Mouse (Mus musculus): ENCODE measurements around the gene Ctbp2. TPM values are rescaled to one million over a fixed set of nuclear protein-coding genes. Genes with fewer than 3 reads are reported as not detected.

Ctbp2 gene
- polyA plus RNA-seq, 1 experiment: not detected

DNA sequence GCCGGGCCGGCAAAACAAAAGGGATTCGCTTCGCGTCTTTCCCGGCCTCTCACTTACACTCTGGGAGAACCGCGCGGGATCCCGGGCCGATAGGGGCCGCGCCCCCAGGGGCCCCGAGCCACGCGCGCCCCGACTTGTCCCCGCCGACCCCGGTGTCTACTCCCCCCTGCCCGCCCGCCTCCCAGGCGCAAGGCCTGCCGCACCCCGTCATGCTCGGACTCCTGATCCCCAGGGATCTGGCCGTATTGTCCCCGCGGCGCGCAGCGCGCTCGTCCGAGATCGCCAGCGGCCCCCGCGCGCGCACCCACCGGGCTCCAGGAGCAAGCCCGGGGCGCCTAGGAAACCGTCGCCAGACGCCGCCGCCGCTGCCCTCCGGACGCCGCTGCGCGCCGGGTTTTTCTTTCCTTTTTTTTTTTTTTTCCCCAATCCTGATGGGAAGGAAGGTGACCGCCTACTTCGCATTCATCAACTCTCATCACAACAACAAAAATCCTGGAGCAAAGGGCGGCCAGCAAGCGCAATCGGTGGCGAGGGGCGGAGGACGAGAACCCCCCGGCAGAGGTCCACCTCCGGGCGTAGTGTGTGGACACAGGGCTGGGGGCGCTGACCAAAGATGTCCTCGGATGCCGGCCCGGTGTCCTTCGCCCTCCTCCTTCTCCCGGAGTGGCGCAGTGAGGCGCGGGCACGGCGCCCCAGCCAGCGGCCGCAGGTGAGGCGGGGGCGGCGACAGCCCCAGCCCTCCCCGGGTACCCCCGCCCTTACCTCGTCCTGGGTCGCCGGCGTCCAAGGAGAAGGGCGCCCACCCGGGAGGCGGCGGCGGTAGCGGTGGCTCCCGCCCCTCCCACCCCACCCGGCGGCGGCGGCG, 1.5 kb downstream of the Ctbp2 start:
- WGBS: under 1% methylated on average over 73 of the region's 102 CpGs
- H3K4me3 ChIP-seq (ENCODE audit: insufficient read depth, low read depth, low read length): peak overlapping the region; percentile 87
- H3K27ac ChIP-seq (ENCODE audit: insufficient read depth, low read depth, low read length): peak overlapping the region; percentile 79
- H3K4me1 ChIP-seq (ENCODE audit: control insufficient read depth, insufficient read depth, low read length): peaks cover 14% of the 10 kb centered on the region
- TF ChIP-seq POLR2A (IDR thresholded peaks at IDR 0.05; ENCODE audit: insufficient read depth, low read depth, low read length) (0 out of 2 replicates have a peak, but pooled peaks have one; percentile 22), CTCF (IDR thresholded peaks at IDR 0.05; ENCODE audit: insufficient read depth, low read depth, low read length) (no peak)

DNA sequence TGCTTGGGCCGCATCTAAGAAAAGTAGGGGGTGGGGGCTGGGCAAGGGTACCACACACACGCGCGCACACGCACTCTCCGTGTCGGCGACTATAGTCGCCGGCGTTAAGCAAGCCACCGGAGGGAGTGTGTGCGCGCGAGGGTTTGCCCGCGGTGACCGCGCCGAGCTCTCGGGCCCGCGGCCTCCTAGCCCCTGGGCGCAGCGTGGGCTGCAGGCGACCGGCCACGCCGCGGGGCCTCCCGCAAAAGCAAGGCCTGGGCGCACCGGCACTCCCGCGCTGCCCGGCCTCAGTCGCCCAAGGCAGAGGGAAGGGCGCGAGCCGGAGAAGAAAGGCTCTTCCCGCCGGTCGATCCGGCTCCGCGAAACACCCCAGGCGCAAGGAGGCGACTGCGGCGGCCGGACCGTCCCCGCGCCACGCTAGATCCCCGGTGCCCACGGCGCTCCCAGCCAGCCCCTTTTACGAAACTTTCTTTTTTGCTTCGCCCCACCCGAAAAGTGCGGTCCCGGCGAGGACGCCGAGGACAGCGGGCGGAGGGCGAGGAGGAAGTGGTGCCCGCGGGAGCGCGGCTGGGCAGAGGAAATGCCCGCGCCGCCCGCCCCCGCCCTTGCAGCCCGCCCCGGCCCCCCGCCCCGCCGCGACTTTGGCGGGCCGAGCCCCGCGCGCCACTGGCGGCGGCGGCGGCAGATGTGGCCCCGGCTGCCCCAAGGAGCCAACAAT, 2.3 kb downstream of the Ctbp2 start:
- H3K27ac ChIP-seq (ENCODE audit: insufficient read depth, low read depth, low read length): peak overlapping the region; percentile 64
- TF ChIP-seq POLR2A (IDR thresholded peaks at IDR 0.05; ENCODE audit: insufficient read depth, low read depth, low read length): no peak
- no peak for TF ChIP-seq CTCF (IDR thresholded peaks at IDR 0.05; ENCODE audit: insufficient read depth, low read depth, low read length)
- H3K4me3 ChIP-seq (ENCODE audit: insufficient read depth, low read depth, low read length): peak overlapping the region; percentile 87
- WGBS: under 1% methylated on average over 94 of the region's 94 CpGs
- peaks cover 14% of the 10 kb centered on the region for H3K4me1 ChIP-seq (ENCODE audit: control insufficient read depth, insufficient read depth, low read length)

DNA sequence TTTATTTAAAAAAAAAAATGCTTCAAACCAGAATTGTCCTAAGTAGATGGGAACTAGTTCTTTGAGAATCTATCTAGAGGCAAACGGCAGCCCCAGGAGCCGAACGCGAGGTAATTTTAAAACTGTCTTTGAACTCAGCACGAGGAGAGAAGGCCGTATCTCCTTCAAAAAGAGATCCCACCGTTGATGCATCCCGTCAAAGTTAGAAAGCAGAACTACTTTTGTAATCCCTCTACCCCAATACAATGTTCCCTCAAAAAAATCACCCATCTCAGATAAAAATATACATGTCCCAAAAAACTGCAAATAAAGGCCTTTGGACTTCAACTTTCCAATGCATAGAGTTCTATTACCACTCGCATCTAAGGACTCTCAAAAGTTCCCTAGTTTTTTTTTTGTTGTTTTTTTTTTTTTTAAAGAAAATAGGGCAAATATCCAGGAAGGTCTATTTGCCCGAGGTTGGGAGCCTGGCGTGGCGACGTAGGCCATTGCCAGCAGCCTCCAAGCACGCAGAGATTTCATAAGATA, 3.0 kb downstream of the Ctbp2 start:
- H3K4me3 ChIP-seq (ENCODE audit: insufficient read depth, low read depth, low read length): peak overlapping the region; percentile 87
- peaks cover 14% of the 10 kb centered on the region for H3K4me1 ChIP-seq (ENCODE audit: control insufficient read depth, insufficient read depth, low read length)
- TF ChIP-seq POLR2A (IDR thresholded peaks at IDR 0.05; ENCODE audit: insufficient read depth, low read depth, low read length) (no peak), CTCF (IDR thresholded peaks at IDR 0.05; ENCODE audit: insufficient read depth, low read depth, low read length) (no peak)
- 23% methylated on average over 14 of the region's 14 CpGs for WGBS
- H3K27ac ChIP-seq (ENCODE audit: insufficient read depth, low read depth, low read length): 0 out of 2 replicates have a peak overlapping the region, but pooled peaks have one; percentile 64

DNA sequence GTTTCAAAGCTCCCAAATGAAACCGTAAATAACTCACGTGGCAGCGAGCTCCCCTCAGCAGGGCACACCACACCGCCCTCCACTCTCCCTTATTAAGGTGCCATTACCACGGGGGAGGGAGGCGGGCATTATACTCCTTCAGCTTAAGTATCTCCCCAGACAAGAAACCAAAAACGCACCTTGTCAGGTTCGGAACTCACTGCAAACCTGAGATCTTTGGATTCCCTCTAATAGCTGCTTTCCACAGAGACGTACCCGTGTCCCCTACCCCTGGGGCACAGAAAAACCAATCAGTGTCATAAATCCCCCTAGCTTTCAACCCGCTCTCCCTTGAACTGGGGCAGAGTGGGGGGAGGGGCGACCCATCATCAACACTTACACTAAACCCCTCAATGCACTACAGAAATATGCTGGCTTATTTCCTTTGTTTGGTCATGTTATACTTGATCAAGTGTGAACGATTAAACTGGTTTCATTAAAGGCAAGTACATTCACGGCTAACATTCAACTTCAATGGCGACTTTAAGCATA, 3.9 kb downstream of the Ctbp2 start:
- H3K4me3 ChIP-seq (ENCODE audit: insufficient read depth, low read depth, low read length): no peak overlapping the region; the same call in 1 of the 2 replicates
- peaks cover 20% of the 10 kb centered on the region for H3K4me1 ChIP-seq (ENCODE audit: control insufficient read depth, insufficient read depth, low read length)
- no peak for TF ChIP-seq POLR2A (IDR thresholded peaks at IDR 0.05; ENCODE audit: insufficient read depth, low read depth, low read length)
- no peak overlapping the region for H3K27ac ChIP-seq (ENCODE audit: insufficient read depth, low read depth, low read length)
- 35% methylated on average over 15 of the region's 15 CpGs for WGBS

DNA sequence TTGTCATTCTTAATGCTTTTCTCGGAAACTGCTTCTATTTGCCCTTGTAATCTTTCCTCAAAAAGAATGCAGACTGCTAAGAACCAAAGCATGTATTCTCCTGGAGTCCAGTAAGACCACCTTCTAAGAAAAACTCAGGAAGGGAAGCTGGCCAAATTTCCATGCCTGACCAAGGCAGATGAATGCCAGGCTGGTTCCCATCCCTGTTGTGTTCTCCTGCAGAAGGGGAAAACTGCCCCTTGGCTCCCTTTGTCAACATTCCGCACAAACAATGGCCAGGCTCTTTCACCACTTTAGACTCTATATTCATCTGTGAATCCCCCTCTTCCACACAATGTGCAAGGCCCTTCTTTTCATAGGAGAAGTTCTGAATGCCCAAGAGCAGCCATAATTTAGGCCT, 6.3 kb downstream of the Ctbp2 start:
- H3K27ac ChIP-seq (ENCODE audit: insufficient read depth, low read depth, low read length): no peak overlapping the region
- no peak for TF ChIP-seq POLR2A (IDR thresholded peaks at IDR 0.05; ENCODE audit: insufficient read depth, low read depth, low read length)
- no peak for TF ChIP-seq CTCF (IDR thresholded peaks at IDR 0.05; ENCODE audit: insufficient read depth, low read depth, low read length)
- 55% methylated on average over 2 of the region's 2 CpGs for WGBS
- no peak overlapping the region for H3K4me3 ChIP-seq (ENCODE audit: insufficient read depth, low read depth, low read length)
- H3K4me1 ChIP-seq (ENCODE audit: control insufficient read depth, insufficient read depth, low read length): peaks cover 25% of the 10 kb centered on the region

DNA sequence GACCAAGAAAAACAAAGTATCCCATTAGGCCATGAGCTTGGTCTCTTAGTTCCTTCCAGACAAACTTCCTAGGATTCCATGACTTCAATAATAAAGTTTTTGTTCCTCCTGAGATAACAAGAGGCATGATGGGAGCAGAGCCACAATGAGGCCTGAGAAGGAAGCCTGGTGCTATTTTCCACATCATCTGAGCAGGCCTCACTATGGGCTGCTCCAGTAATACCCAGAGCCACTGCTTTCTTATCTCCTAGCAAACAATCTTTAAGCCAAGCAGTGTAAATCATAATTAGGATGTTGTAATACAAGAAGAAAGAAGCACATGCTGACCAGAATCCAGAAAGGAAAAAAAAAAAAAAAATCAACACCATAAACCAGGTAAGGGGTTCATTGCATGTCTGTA, 7.6 kb downstream of the Ctbp2 start:
- Histone ChIP-seq H3K4me3 (ENCODE audit: insufficient read depth, low read depth, low read length) (no peak overlapping the region), H3K27ac (ENCODE audit: insufficient read depth, low read depth, low read length) (no peak overlapping the region), H3K4me1 (ENCODE audit: control insufficient read depth, insufficient read depth, low read length) (peaks cover 28% of the 10 kb centered on the region)
- TF ChIP-seq POLR2A (IDR thresholded peaks at IDR 0.05; ENCODE audit: insufficient read depth, low read depth, low read length): no peak
- TF ChIP-seq CTCF (IDR thresholded peaks at IDR 0.05; ENCODE audit: insufficient read depth, low read depth, low read length): no peak

DNA sequence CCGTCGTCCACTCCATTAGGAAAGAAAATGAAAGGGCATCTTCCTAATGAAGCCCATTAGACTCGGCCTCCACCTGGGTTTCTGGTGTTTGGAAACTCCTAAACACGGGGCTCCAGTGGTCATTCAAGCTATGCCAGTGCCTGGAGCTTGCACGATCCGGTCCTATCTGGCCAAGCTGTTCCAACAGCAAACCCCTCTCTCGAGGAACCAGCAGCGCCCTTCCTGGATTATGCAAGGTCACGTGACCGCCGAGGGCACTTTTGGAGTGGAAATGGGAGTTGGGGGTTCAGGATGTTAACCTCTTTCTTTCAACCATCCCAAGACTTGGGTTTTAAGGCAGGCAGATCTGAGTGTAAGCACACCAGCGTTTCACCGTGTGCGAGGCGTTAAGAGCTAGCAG, 8.3 kb downstream of the Ctbp2 start:
- 22% methylated on average over 15 of the region's 15 CpGs for WGBS
- no peak for TF ChIP-seq POLR2A (IDR thresholded peaks at IDR 0.05; ENCODE audit: insufficient read depth, low read depth, low read length)
- TF ChIP-seq CTCF (IDR thresholded peaks at IDR 0.05; ENCODE audit: insufficient read depth, low read depth, low read length): no peak
- Histone ChIP-seq H3K27ac (ENCODE audit: insufficient read depth, low read depth, low read length) (no peak overlapping the region), H3K4me3 (ENCODE audit: insufficient read depth, low read depth, low read length) (peak overlapping the region; percentile 15; the same call in 1 of the 2 replicates), H3K4me1 (ENCODE audit: control insufficient read depth, insufficient read depth, low read length) (peaks cover 28% of the 10 kb centered on the region)

DNA sequence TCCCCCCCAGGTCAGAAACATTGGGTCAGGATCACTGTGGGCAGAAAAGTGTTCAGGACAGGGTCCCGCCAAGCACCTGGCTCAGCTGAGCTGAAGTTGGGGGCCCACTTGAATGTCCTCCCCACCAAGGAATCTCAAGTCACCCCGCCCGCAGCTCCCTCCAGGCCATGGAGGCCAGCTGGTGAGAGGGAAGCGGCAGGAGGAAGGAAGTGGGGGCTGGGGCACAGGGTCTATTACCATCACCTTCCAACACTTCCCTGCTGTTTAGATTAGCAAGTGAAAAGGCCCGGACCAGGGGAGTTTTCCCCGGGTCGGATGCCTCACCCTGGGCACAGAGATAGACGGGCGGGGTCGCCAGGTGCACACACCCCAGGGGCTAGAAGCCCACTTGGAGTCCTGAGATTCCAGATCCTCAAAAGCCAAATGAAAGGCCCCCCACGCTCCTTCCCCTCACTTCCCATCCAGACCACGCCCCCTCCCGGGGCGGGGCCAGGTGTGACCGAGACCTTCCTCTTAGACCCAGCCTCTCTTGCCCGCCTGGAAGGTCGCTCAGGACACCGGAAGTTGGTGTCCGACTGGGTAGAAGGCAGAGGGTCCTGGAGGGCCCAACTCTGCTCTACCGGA, 9.2 kb downstream of the Ctbp2 start:
- H3K4me1 ChIP-seq (ENCODE audit: control insufficient read depth, insufficient read depth, low read length): peaks cover 27% of the 10 kb centered on the region
- 45% methylated on average over 20 of the region's 20 CpGs for WGBS
- TF ChIP-seq CTCF (IDR thresholded peaks at IDR 0.05; ENCODE audit: insufficient read depth, low read depth, low read length) (no peak), POLR2A (IDR thresholded peaks at IDR 0.05; ENCODE audit: insufficient read depth, low read depth, low read length) (no peak)
- H3K27ac ChIP-seq (ENCODE audit: insufficient read depth, low read depth, low read length): no peak overlapping the region
- no peak overlapping the region for H3K4me3 ChIP-seq (ENCODE audit: insufficient read depth, low read depth, low read length)

All from olfactory bulb, adult 2 months (tissue).